Mouse (Mus musculus) thymus, adult 2 months (tissue): ENCODE data around the gene Gnl1.

ENCODE experiments used
- CTCF ChIP-seq: fragments of 200-500 bp; IDR thresholded peaks from 2 replicates; pipeline ENCODE4 v1.5.1; 2012; ENCODE audit warnings: mild to moderate bottlenecking, control low read depth, low read length, moderate library complexity, borderline replicate concordance; ENCODE audit not compliant: control insufficient read depth, poor library complexity, insufficient read depth; ENCODE audit errors: extremely low read depth
- POLR2A ChIP-seq: fragments of 200-500 bp; IDR thresholded peaks from 2 replicates; pipeline ENCODE4 v1.6.1; 2012; ENCODE audit warnings: mild to moderate bottlenecking, low read length, control low read depth, moderate library complexity; ENCODE audit not compliant: control insufficient read depth, poor library complexity, insufficient read depth; ENCODE audit errors: extremely low read depth

GRCm38 (mm10) chr17:35998545-35999305 is 19.1 kb downstream of the Gnl1 start:
- TF ChIP-seq CTCF (no peak), POLR2A (no peak)
